Mouse (Mus musculus): ENCODE data around the gene Cdc20.

Gene Cdc20

GRCm38 (mm10) chr4:118436820-118437603, at the start of gene Cdc20:
Cdc20 (minus strand) TSS chr4:118437352.
- in situ Hi-C loops (cut with MboI; ENCODE audit: low sequenced_read_pairs): no loop called here

DNA sequence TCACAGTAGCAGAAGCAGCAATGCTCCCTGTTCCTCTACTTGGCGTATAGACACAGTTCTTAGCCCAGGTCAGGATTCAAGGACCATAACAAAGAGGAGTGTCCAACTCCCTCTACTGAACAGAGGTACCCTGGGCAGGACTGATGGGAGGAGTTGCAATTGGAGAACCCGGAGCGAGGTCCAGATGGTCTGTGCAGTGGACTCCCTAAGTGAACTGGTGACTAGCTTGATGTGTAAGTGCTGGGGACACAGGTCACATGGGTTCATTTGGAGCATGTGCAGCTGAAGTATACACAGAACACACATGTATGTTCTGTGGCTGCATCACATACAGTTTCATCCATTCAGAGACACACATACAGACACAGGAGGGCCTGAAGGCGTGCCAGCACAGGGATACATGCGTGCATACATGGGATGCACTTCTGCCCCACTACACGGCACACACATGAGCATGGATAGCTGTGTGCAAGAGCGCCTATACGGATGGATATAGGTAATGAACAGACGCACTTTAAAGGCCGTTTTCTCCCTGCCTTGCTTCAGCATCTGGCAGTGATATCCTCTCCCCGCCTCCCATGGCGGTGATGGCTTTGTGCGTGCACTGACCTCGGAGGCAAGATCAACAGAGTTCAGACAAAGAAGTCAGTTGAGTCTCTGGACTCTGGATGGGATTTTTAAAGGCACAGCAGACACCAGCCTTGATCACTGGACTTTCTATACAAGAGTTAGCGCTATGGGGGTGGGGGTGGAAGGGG, 39.8 kb upstream of the Cdc20 start:
- in situ Hi-C loops (cut with MboI; ENCODE audit: low sequenced_read_pairs): no loop called here

GRCm38 (mm10) chr4:118472687-118473086, 35.5 kb upstream of the Cdc20 start:
- in situ Hi-C loops (cut with MboI; ENCODE audit: low sequenced_read_pairs): no loop called here

DNA sequence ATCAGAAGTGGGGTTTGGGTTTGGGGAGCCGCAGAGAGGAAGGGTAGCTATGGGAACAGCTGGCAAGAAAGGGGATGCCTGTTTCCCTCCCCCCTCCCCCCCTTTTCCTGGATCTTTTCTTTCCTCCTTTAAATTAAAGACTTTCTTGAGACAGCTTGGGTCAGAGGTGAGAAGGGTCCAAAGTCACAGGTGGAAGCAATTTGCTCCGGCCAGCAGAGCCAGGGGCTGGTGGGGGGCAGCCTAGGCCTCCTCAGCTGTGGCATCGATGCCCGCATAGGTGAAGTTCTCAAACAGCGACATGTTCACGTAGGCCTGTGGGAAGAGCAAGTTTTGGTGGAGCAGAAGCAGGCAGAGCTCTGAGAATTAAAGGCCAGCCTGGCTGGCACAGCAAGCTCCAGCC, 34.1 kb upstream of the Cdc20 start:
- in situ Hi-C loops (cut with MboI; ENCODE audit: low sequenced_read_pairs): no loop called here

- in situ Hi-C loops (cut with MboI; ENCODE audit: low sequenced_read_pairs): no loop called here
Observed at GRCm38 (mm10) chr4:118465697-118466163, 28.6 kb upstream of the Cdc20 start.

DNA sequence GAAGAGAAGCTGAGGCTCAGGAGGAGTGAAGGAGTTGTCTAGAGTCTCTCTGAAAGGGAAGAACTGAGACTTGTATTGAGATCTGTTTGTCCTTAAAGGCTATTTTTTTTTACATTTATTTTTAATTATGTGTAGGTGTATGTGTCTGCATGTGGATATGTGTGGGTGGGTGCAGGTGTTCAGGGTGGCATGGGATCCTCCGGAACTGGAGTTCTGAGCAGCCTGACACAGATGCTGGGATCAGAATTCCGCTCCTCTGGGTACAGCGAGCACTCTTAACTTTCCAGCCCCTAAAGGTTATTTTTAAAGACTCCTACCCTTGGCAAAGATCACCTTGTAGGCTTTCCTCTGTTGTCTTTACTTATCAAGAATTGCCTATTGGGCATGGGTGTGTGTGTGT, 27.8 kb upstream of the Cdc20 start:
- in situ Hi-C loops (cut with MboI; ENCODE audit: low sequenced_read_pairs): no loop called here

DNA sequence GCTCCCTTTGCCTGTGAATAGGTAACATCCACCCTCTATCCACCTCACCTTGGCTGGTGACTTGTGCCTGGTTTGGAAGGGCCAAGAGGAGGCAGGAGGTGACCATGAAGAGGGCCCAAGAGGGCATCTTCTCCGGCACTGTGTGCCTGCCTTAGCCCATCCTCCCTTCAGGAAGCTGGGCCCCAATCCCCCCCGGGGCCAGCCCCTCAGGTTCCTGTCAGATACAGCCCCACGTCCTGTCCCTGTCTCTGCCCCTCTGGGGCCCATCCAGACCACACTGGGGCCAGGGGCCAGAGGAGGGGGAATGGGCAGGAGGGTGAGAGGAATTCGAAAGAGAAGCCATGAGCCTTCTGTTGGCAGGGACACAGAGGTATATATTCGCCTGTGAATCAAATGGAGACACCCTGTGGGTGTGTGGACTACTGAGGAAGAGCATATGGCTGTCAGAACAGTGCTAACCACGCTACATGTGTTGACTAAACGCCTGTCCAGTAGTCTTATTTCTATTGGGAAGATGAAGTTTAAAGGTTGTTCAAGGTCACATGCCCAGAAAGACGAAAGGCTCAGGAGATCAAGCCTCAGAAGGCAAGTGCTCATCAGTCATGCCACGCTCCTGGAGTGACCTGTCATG, 20.3 kb upstream of the Cdc20 start, which contains the start of gene Mpl:
Gene Mpl (minus strand): TSS at position 169 of the 631 bp plus-strand sequence.
- in situ Hi-C loops (cut with MboI; ENCODE audit: low sequenced_read_pairs): no loop called here

DNA sequence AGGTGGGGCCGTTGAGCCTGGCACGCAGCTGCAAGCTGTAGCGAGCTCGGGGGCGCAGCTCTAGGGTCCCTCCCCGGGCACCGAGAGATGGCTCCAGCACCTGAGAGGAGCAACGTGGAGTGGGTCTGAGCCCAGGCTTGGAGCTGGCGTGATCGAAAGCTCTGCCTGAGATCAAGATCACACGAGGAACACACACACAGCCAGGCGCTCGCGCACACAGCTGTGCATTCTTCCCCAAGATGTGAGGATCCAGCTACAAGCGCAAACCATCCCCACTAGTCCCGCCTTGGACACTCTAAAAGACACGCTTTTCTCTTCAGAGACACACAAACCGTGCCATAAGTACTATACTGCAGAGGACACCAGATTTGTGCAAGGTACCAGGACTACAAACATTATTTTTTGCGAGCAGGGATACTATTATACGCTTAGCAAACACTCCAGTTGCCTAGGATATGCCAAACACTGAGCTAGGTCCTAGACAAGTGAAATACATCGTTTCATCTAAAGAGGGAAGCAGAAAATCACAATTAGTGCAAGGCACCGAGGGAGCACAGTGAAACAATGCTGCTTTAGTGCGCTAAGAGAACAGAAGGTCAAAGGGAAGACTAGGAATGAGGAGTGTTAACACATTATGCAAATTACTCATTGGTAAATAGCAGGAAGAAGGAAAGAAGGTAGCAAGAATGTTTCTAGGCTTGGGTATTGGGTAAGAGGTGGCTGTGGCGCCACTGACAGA, 9.4 kb upstream of the Cdc20 start:
- in situ Hi-C loops (cut with MboI; ENCODE audit: low sequenced_read_pairs): no loop called here

DNA sequence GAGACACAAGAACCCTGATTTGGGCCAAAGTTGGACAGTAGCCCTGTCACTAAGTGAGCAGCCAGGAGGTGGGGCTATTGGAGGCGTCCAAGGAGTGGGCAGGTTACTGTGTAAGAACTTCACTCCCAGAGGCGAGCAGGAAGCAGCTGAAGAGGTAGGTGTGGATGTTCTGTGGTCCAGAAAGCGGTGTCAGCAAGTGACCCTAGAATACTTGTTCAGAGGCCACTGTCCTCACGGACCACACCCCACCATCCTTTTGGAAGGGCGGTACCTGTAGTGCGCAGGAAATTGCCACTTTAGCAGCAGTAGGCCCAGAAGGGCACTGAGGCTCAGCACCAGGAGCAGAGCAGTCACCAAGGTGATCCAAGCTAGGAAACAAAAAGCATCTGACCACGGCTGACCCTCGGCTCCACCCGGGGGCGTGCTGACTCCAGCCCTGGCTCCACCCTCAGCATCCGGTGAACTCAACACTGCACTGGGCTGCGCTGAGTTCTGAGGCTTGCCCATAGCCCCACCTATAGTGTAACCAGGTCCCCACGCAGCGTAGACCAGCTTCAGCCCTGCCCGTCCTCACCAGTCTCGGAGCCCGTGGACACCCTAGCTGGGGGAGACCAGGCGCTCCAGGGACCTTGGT, 8.7 kb upstream of the Cdc20 start:
- in situ Hi-C loops (cut with MboI; ENCODE audit: low sequenced_read_pairs): no loop called here

GRCm38 (mm10) chr4:118445088-118445487, 7.9 kb upstream of the Cdc20 start:
- in situ Hi-C loops (cut with MboI; ENCODE audit: low sequenced_read_pairs): no loop called here

DNA sequence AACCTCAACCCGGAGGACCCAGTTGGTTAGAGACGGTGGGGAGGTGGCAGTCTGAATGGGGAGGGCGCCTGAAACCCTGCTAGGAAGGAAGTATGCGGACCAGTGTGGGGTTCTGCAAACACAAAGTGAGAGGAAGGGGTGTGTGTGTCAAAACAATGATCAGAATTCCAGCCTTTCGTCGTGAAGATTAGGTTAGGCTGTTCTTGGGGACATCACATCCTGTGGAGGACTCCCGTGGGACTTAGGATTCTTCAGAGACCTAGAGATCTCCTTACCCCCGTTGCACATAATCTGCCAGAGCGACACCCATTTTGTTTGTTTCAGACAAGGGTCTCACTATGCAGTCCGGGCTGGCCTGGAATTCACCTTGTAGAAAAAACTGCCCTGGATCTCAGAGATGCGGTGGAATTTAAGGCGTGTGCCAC, 689 bp upstream of the Cdc20 start:
- in situ Hi-C loops (cut with MboI; ENCODE audit: low sequenced_read_pairs): no loop called here

GRCm38 (mm10) chr4:118432332-118432731, 4.8 kb downstream of the Cdc20 start:
- in situ Hi-C loops (cut with MboI; ENCODE audit: low sequenced_read_pairs): no loop called here

- in situ Hi-C loops (cut with MboI; ENCODE audit: low sequenced_read_pairs): no loop called here
Observed at GRCm38 (mm10) chr4:118429215-118429895, 7.8 kb downstream of the Cdc20 start.

- in situ Hi-C loops (cut with MboI; ENCODE audit: low sequenced_read_pairs): no loop called here
Observed at GRCm38 (mm10) chr4:118428531-118429214, 8.5 kb downstream of the Cdc20 start.

- in situ Hi-C loops (cut with MboI; ENCODE audit: low sequenced_read_pairs): no loop called here
Observed at GRCm38 (mm10) chr4:118427768-118428451, 9.2 kb downstream of the Cdc20 start, which contains the start of gene Elovl1. Elovl1 (plus strand) TSS chr4:118428093.

DNA sequence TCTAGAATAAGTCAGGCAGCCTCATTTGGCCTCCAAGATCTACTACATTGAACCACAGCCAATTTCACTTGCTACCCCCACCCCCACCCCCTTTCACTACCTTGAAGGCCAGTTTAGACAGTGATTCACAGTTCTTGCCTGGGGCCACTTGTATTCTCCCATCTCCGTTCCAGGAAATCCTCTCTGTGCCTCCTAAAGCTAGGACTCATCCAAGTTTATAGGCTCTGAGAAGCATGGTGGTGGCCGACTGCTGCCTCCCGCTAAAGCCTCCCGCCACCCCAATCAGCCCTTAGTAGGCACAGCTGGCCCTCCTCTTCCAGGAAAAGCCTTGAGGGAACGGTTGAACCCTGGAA, 9.8 kb downstream of the Cdc20 start:
- in situ Hi-C loops (cut with MboI; ENCODE audit: low sequenced_read_pairs): no loop called here

GRCm38 (mm10) chr4:118425374-118425773, 11.8 kb downstream of the Cdc20 start:
- in situ Hi-C loops (cut with MboI; ENCODE audit: low sequenced_read_pairs): no loop called here

- in situ Hi-C loops (cut with MboI; ENCODE audit: low sequenced_read_pairs): no loop called here
Observed at GRCm38 (mm10) chr4:118424541-118425160, 12.5 kb downstream of the Cdc20 start.

All from CH12F3 (cell line).